Mouse (Mus musculus) stomach, embryonic 16.5 days (tissue): ENCODE measurements around the gene Wnt1. TPM values are rescaled to one million over a fixed set of nuclear protein-coding genes. Genes with fewer than 3 reads are reported as not detected.
A peak's percentile ranks its signal among the peaks of the same experiment; 100 is the strongest.
"Not testable (repeated sequence)": the region's sequence is repeated elsewhere in the genome, so short reads cannot be mapped to it uniquely, and the experiment has no call there.

Experiments used
- ATAC-seq: fragments of 200-750 bp; cut with Nextera tagmentation; 2 replicates; pipeline ENCODE4 v1.8.0; 2017; ENCODE audit warnings: moderate number of reproducible peaks, moderate TSS enrichment; ENCODE audit not compliant: insufficient read depth, low FRiP score
- H3K27ac ChIP-seq: fragments of 300-500 bp; sonication (generic); 2 replicates; pipeline ENCODE4 v1.5.1; 2014; ENCODE audit warnings: low read length
- H3K27me3 ChIP-seq: fragments of 300-500 bp; sonication (generic); 2 replicates; pipeline ENCODE4 v1.6.1; 2014; ENCODE audit warnings: low read length, control low read depth, mixed read lengths; ENCODE audit not compliant: control insufficient read depth, insufficient read depth
- H3K36me3 ChIP-seq: fragments of 300-500 bp; sonication (generic); 2 replicates; pipeline ENCODE4 v1.6.1; 2014; ENCODE audit warnings: low read length; ENCODE audit not compliant: control insufficient read depth, insufficient read depth
- H3K4me1 ChIP-seq: fragments of 300-500 bp; sonication (generic); 2 replicates; pipeline ENCODE4 v1.6.1; 2014; ENCODE audit warnings: low read length, control low read depth, mixed read lengths; ENCODE audit not compliant: control insufficient read depth, insufficient read depth
- H3K4me2 ChIP-seq: fragments of 300-500 bp; sonication (generic); 2 replicates; pipeline ENCODE4 v1.6.1; 2014; ENCODE audit warnings: low read depth, low read length, mixed read lengths
- H3K4me3 ChIP-seq: fragments of 300-500 bp; sonication (generic); replicated peaks from 2 replicates; pipeline ENCODE4 v1.5.1; 2014; ENCODE audit warnings: mild to moderate bottlenecking, low read length
- H3K9ac ChIP-seq: fragments of 300-500 bp; sonication (generic); 2 replicates; pipeline ENCODE4 v1.6.1; 2014; ENCODE audit warnings: low read length
- H3K9me3 ChIP-seq: fragments of 300-500 bp; sonication (generic); replicated peaks from 2 replicates; pipeline ENCODE4 v1.6.1; 2016; ENCODE audit warnings: low read length, control low read depth; ENCODE audit not compliant: control insufficient read depth
- WGBS: fragments of 180-500 bp; shearing (Covaris S2); extraction: QIAGEN DNeasy Blood & Tissue Kit; methylation state at CpG from one replicate; pipeline ENCODE4 v1.1.7; 2014; 5-methylcytosine and 5-hydroxymethylcytosine counted together
- polyA plus RNA-seq: library from polyadenylated mRNA; unstranded; fragments of >200 nt; fragmentation: Nextera tagmentation; extraction: Ambion mirVana; gene quantifications from 2 replicates; pipeline ENCODE4 v1.2.1, GENCODE M21; 2015

Wnt1 gene
- polyA plus RNA-seq, 1 experiment from 2014 or later: not detected

DNA sequence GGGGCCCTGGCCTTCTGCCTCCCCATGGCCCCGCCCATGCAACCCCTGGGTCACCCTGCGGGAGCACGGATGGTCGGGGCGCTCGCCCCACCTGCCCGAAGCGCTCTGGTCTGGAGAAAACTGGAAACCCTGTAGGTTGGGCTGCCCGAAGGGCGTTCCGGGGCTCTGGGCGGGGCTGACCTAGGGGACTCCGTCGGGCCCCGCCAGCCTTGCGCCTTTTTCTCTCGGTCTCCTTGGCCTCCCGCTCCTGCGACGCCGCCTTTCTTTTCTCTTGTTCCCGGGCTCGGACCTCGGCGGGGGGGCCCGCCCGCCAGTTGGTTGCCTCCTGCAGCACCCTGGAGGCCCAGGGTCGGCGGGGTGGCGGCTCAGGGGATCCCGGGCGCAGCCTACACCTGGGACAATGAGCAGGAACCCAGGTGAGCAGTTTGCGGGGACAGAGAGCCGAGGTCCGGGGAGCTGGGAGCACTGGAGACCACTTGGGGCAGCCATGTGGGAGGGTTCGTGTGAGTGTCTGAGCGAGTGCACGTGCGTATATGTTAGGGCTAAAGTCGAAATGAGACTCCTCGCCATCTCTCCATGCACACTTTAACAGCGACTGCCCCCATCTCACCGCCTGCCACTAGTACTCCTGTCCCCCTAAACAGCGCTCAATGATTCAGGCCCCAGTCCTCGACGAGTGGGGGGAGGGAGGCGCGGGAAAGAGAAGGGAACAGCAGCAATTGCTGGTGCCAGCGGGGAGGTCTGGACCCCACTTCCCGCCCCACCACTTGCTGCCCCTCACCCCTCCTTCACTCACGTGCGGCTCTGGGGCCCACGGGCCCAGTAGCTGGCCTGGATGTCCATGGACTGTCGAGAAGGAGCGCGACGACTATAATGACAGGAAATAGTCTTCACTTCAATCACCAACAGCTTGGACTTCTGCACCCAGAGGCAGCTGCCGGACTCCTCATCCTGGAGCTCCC is 17.4 kb downstream of the Wnt1 start:
- 2% methylated on average over 58 of the region's 58 CpGs for WGBS
- no peaks in the 10 kb centered on the region for H3K9me3 ChIP-seq
- no peak overlapping the region for H3K27ac ChIP-seq
- no peaks in the 10 kb centered on the region for H3K36me3 ChIP-seq
- H3K27me3 ChIP-seq: peaks cover 77% of the 10 kb centered on the region
- H3K9ac ChIP-seq: peak overlapping the region; percentile 66
- H3K4me3 ChIP-seq: peak overlapping the region; percentile 45
- peak overlapping the region; percentile 66 for H3K4me2 ChIP-seq
- ATAC-seq: no peak
- H3K4me1 ChIP-seq: peaks cover 17% of the 10 kb centered on the region

DNA sequence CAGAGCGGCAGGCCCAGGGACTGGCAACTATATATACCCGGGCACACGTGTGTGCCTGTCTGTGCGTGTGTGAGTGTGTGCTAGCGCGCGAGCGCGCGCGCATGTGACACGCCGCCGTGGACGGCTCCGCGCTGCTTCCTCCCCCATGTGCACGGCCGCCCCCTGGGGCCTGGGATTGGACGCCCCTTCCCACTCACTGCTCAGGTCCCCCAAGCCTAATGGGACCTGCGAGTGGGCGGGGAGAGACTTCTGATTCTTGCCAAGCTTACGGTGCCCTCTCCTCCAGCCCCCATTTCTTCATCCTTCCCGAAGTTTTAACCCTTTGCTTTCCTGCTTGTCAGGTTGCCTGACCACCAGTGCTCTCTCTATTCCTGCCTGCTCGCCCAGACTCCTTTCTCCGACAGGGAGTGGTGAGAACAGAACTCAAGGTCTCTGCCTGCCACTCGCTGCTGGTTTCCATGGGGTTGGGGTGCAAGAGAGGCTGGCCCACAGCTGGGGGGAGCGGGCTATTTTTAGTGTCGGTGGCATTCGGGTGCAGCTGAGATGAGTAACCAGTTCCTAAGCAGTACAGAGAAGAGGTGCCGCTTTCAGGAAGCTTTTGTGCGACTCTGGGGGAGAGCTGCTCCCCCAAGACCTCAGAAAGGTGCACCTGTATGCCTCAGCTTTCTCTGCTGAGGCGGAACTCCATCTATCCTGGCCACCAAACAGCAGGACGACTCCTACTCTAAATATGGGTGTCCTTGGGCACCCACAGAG is 18.4 kb downstream of the Wnt1 start:
- ATAC-seq: no peak
- H3K27me3 ChIP-seq: peaks cover 67% of the 10 kb centered on the region
- peaks cover 4% of the 10 kb centered on the region; the same call in 1 of the 2 replicates for H3K36me3 ChIP-seq
- WGBS: 1% methylated on average over 34 of the region's 34 CpGs
- peak overlapping the region; percentile 66 for H3K9ac ChIP-seq
- H3K9me3 ChIP-seq: no peaks in the 10 kb centered on the region
- peaks cover 17% of the 10 kb centered on the region for H3K4me1 ChIP-seq
- H3K4me2 ChIP-seq: peak overlapping the region; percentile 66
- H3K27ac ChIP-seq: no peak overlapping the region
- peak overlapping the region; percentile 45 for H3K4me3 ChIP-seq

DNA sequence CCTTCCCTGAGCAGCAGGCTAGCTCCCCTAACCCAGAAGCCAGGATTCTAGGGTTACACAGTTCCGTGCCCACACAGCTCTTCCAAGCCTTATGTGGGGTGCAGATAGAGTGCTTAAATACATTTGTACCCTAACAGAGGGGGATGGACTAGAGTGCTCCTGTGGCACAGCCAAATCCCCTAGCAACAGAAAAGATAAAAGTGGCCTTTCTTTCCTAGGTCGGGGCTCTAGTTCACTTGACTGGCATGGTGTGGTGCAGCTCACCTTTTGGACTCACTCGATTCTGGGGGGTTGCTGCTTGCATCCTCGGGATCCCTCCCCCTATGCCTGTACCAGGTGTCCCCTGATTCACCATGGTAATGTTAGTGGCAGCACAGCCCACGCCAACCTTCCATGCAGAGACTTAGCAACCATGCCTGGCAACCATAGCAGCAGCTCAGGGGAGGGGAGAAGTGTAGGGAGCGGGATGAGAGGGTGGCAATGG is 19.0 kb downstream of the Wnt1 start:
- Histone ChIP-seq H3K27me3 (peaks cover 61% of the 10 kb centered on the region), H3K4me3 (no peak overlapping the region), H3K36me3 (peaks cover 10% of the 10 kb centered on the region; the same call in 1 of the 2 replicates), H3K4me1 (peaks cover 17% of the 10 kb centered on the region), H3K4me2 (no peak overlapping the region), H3K9ac (no peak overlapping the region; the same call in 1 of the 2 replicates), H3K27ac (no peak overlapping the region), H3K9me3 (no peaks in the 10 kb centered on the region)
- no peak for ATAC-seq
- WGBS: 17% methylated on average over 6 of the region's 6 CpGs

DNA sequence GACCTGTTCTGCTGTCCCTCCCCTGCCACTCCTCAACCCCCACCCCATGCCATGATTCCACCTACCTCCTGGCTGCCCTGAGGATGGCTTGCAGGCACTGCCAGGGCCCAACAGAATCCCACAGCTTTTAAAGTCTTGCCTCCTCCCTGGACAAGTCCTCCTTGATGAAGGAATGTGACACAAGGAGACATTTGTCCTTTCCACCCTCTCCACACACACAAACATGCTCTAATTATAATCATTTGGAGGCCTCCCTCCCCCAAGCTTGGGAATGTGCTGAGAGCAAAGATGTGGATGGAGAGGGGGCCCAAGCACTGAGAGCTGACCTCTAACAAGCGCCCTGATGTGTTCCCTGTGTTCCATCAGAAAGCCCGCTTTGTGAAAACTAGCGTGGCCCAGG is 19.7 kb downstream of the Wnt1 start, which contains the start of gene Ddn:
Gene Ddn (minus strand): TSS at position 101 of the 400 bp plus-strand sequence.
- Histone ChIP-seq H3K36me3 (peaks cover 15% of the 10 kb centered on the region; the same call in 1 of the 2 replicates), H3K27me3 (peaks cover 54% of the 10 kb centered on the region), H3K4me1 (peaks cover 17% of the 10 kb centered on the region), H3K4me2 (peak within 1 kb of the TSS; percentile 66), H3K27ac (no peak within 1 kb of the TSS), H3K9me3 (no peaks in the 10 kb centered on the region), H3K4me3 (no peak within 1 kb of the TSS), H3K9ac (no peak within 1 kb of the TSS; the same call in 1 of the 2 replicates)
- 58% methylated on average over 3 of the region's 3 CpGs for WGBS
- no peak for ATAC-seq

- not testable (repeated sequence) for H3K4me3 ChIP-seq, H3K9ac ChIP-seq, ATAC-seq, H3K9me3 ChIP-seq, H3K27ac ChIP-seq, H3K4me2 ChIP-seq
- Histone ChIP-seq H3K4me1 (peaks cover 17% of the 10 kb centered on the region), H3K36me3 (peaks cover 15% of the 10 kb centered on the region; the same call in 1 of the 2 replicates), H3K27me3 (peaks cover 46% of the 10 kb centered on the region)
- 68% methylated on average over 6 of the region's 6 CpGs for WGBS
Measured at GRCm38 (mm10) chr15:98810212-98810611, 20.6 kb downstream of the Wnt1 start.

DNA sequence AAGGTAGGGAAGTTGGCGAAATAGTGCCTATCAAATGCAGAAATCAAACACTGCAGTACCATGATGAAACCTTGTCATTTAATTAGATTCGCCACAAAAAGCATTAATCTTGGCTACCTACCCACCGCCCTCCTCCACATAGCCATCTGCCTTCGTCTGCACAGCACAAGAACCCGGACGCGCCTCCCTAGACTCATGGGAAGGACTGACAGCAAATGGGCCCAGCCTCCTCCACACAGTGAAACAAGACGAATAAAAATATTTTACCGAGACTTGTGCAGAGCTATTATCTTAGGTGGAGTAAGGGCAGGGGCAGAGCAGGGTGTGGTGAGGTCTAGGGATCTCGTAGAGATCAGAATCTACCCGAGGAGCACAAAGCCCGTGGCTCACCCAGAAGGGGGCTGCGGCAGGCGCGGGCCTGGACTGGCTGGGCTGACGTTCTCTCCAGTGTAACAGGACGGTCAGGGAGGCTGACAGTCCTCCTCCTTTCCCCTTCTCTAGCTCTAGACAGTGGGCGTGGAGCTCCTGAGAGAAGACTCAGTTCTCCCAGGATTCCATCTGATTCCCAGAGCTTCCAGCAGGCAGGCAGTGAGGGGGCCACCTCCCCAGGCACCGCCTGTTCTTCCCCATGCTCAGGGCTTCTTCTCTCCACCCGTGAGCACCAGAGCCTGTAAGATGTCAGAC is 23.2 kb downstream of the Wnt1 start:
- WGBS: 86% methylated on average over 20 of the region's 20 CpGs
- Histone ChIP-seq H3K4me3 (no peak overlapping the region), H3K27me3 (peaks cover 21% of the 10 kb centered on the region), H3K9ac (no peak overlapping the region), H3K4me2 (no peak overlapping the region), H3K4me1 (peaks cover 3% of the 10 kb centered on the region; the same call in 1 of the 2 replicates), H3K9me3 (no peaks in the 10 kb centered on the region), H3K27ac (no peak overlapping the region), H3K36me3 (peaks cover 15% of the 10 kb centered on the region; the same call in 1 of the 2 replicates)
- no peak for ATAC-seq

GRCm38 (mm10) chr15:98818171-98818570 is 28.5 kb downstream of the Wnt1 start:
- Histone ChIP-seq H3K27ac (no peak overlapping the region), H3K4me3 (no peak overlapping the region)

DNA sequence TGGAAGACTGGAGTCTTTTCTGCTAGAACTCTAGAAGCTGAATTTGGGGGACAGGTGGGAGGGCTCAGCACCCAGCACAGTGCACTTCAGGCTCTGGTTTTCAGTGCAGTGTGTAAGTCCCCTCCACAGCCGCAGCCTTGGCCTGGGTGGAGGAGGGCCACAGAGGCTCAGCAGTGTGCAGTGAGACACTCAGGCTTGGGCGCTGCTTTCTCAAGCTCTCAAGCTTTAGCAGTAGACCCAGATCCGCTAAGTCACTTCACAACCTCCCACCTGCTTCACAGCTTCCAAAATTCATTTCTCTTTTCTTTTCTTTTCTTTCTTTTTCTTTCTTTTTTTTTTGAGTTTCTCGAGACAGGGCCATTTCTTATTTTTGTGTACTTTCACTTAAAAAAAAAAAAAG is 31.3 kb downstream of the Wnt1 start:
- H3K9me3 ChIP-seq: no peaks in the 10 kb centered on the region
- no peak overlapping the region for H3K4me2 ChIP-seq
- H3K4me1 ChIP-seq: no peaks in the 10 kb centered on the region
- no peak overlapping the region for H3K4me3 ChIP-seq
- no peak overlapping the region for H3K27ac ChIP-seq
- no peak for ATAC-seq
- H3K36me3 ChIP-seq: peaks cover 21% of the 10 kb centered on the region
- H3K9ac ChIP-seq: no peak overlapping the region
- H3K27me3 ChIP-seq: no peaks in the 10 kb centered on the region
- WGBS: 86% methylated on average over 4 of the region's 4 CpGs

More at GRCm38 (mm10) chr15:98818171-98818570, 28.5 kb downstream of the Wnt1 start:
- WGBS: 89% methylated on average over 7 of the region's 7 CpGs
- no peak for ATAC-seq
- peaks cover 18% of the 10 kb centered on the region; the same call in 1 of the 2 replicates for H3K36me3 ChIP-seq
- no peaks in the 10 kb centered on the region for H3K9me3 ChIP-seq
- H3K27me3 ChIP-seq: no peaks in the 10 kb centered on the region
- no peak overlapping the region for H3K9ac ChIP-seq
- H3K4me2 ChIP-seq: no peak overlapping the region
- no peaks in the 10 kb centered on the region for H3K4me1 ChIP-seq
